Mouse (Mus musculus): ENCODE results near the gene Abcc3. TPM values are rescaled to one million over a fixed set of nuclear protein-coding genes. Genes with fewer than 3 reads are reported as not detected.

The Abcc3 gene
- polyA plus RNA-seq, 1 experiment from 2014 or later, result 1.3 TPM

DNA sequence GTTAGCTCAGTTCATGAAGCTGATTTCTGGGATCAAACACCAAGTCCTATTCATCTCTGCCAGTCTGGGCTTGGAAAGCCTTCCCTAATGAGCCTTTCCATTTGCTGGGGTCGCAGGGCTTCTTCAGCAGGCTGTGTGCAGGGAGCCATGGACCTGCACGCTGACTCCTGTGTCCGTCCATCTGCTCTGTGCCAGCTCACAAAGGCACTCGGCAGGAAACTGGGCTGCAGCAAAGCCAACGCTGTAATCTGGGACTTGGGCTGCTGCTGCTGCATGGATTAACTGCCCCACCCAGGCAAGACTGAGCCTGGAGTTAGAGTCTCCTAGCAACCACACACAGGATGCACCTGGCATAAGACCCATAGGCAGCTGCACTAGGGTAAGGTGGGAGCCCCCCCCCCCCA is 48.8 kb downstream of the Abcc3 start:
- H3K9me3 ChIP-seq (ENCODE audit: control insufficient read depth, low read length), result no peaks in the 10 kb centered on the region
- DNase-seq (ENCODE audit: low spot score) (peak; percentile 39), ATAC-seq (ENCODE audit: low read depth) (peak; percentile 38; the same call in 1 of the 2 replicates)
- H3K36me3 ChIP-seq (ENCODE audit: control insufficient read depth, insufficient read depth, low read length), result peaks cover 11% of the 10 kb centered on the region
- WGBS, result 39% methylated on average over 5 of the region's 5 CpGs
- H3K4me2 ChIP-seq (ENCODE audit: low read depth, low read length), result no peak overlapping the region
- H3K4me1 ChIP-seq (ENCODE audit: control insufficient read depth, insufficient read depth, low read length), result peaks cover 6% of the 10 kb centered on the region; the same call in 1 of the 2 replicates
- no peaks in the 10 kb centered on the region for H3K27me3 ChIP-seq (replicated peaks; ENCODE audit: control insufficient read depth, insufficient read depth, low read length)
- no peak overlapping the region for H3K9ac ChIP-seq (ENCODE audit: low read depth, low read length)
- no peak overlapping the region for H3K27ac ChIP-seq (replicated peaks; ENCODE audit: low read depth, low read length)
- H3K4me3 ChIP-seq (ENCODE audit: low read depth, low read length), result no peak overlapping the region

DNA sequence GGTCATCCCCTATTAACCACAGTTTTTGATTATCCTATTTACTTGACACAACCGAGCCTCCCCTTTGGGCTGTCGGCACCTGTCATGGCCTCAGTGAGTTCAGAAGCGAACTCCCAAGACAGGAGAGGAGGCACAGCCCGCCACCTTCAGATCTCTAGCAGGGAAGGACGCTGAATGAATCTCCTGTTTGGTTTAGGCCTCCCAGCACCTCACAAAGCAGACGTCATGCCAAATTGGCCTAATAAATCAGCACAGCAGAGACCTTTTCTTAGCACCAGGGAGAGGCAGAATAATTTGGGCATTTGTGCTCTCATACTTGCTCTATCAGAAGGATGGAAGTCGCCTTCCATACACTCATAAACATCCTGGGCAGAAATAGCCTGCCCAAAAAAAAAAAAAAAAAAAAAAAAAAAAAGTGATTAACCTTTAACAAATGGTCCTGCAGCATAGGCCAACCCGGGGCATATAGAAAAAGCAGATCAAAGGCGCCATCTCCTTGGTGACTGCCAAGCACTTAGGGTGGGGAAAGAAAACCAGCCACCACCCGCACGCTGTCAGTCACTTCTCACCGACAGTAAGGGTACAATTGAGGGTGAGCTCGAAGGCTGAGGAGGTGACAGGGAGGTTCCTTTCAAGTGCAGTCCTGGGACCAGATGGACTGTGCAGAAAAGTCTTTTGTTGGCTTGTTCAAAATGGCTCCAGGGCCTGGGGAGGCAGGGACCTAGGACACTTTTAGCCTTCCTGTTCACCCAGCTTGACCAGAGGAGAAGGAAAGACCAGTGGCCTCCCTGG is 50.5 kb downstream of the Abcc3 start:
- ATAC-seq (ENCODE audit: low read depth) (no peak), DNase-seq (ENCODE audit: low spot score) (no peak)
- peaks cover 6% of the 10 kb centered on the region; the same call in 1 of the 2 replicates for H3K4me1 ChIP-seq (ENCODE audit: control insufficient read depth, insufficient read depth, low read length)
- H3K36me3 ChIP-seq (ENCODE audit: control insufficient read depth, insufficient read depth, low read length), result peaks cover 28% of the 10 kb centered on the region
- 51% methylated on average over 13 of the region's 13 CpGs for WGBS
- no peaks in the 10 kb centered on the region for H3K27me3 ChIP-seq (replicated peaks; ENCODE audit: control insufficient read depth, insufficient read depth, low read length)
- 0 out of 2 replicates have a peak overlapping the region, but pooled peaks have one; percentile 1 for H3K9ac ChIP-seq (ENCODE audit: low read depth, low read length)
- H3K4me2 ChIP-seq (ENCODE audit: low read depth, low read length), result no peak overlapping the region
- no peak overlapping the region for H3K27ac ChIP-seq (replicated peaks; ENCODE audit: low read depth, low read length)
- H3K4me3 ChIP-seq (ENCODE audit: low read depth, low read length), result no peak overlapping the region
- no peaks in the 10 kb centered on the region for H3K9me3 ChIP-seq (ENCODE audit: control insufficient read depth, low read length)

DNA sequence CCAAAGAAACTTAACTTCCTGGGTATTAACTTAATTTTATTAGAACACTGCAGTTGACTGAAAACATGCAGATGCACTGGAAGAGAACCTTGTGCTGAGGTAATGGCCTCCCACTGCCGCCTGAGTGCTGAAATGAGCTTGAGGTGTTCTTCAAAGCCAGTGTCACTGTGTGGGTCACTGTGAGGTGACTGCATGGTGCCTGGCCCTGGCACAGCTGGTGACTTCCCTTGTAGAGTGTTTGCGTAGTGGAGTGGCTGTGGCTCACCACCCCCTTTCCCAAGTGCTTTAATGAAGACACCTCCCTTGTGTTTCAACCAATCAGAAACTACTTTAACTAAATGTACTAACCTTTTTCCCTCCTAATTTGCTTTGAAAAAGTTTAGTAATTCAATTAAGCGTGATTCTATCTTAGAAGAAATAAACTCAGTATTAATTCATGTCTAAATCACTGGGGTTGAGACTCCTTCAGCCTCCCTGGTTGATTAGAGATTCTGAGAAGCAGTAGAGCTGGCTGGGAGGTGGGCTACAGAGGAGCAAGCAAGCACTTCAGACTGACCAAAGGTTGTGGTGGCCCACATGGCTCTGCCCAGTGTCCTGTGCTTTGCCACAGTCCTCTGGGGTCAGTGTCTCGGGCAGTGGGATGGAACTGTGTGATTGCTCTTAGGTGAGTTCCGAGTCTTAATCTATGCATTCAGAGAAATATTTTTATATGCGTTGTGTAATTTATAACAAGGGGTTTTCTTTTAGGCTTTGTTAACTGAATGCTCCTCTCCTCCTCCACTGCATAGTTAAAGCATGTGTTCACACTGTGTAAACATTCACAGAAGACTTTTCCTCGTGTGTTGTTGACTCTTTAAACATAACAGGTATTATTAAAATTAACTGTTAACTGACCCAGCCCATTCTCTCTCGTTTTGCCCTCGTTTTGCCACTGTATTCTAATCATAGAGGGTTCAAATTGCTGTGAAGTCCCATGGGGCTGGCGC is 51.6 kb downstream of the Abcc3 start:
- no peak for ATAC-seq (ENCODE audit: low read depth)

DNA sequence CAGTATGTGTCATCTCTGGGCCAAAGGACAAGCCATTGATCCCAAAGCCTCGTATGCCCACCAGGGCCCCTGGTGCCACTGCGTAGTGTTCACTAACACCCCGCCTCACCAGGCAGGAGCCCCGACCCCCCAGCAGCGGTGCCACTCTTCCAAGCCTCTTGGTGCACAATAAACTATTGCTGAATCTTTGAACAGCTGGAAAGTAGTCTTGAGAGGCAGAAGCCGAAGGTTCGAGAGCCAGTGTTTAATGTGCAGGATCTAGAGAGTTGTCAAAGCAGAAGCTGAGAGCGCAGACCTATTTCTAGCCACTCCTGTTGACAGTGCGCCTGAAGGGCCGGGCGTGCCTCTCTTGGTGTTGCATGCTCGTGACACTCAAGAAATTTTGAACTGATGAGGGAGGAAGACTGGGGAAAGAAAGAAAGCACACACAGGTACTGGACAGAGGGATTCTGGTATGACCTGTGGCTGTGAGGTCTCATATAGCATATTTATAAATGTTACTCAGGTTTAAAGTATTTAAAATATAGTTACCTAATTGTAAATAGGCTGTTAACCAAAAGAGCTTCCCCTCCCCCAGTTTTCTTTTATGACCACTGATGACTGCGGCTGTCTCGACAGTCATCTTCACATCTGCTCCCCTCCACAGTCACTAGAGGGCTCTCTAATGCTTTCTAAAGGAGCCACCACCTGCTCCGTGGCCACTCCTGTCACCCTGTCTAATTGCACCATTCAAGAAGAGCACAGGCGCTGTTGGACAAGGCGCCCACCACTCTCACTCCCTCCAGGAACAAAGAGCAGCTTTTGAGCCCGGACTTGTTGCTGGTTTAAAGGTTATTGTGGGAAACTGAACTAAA is 52.8 kb downstream of the Abcc3 start:
- H3K27ac ChIP-seq (replicated peaks; ENCODE audit: low read depth, low read length), result no peak overlapping the region
- H3K9me3 ChIP-seq (ENCODE audit: control insufficient read depth, low read length), result no peaks in the 10 kb centered on the region
- H3K9ac ChIP-seq (ENCODE audit: low read depth, low read length), result no peak overlapping the region
- WGBS, result 61% methylated on average over 18 of the region's 18 CpGs
- peaks cover 43% of the 10 kb centered on the region for H3K36me3 ChIP-seq (ENCODE audit: control insufficient read depth, insufficient read depth, low read length)
- peaks cover 6% of the 10 kb centered on the region; the same call in 1 of the 2 replicates for H3K4me1 ChIP-seq (ENCODE audit: control insufficient read depth, insufficient read depth, low read length)
- H3K4me2 ChIP-seq (ENCODE audit: low read depth, low read length), result no peak overlapping the region
- ATAC-seq (ENCODE audit: low read depth) (peak; percentile 79; the same call in 1 of the 2 replicates), DNase-seq (ENCODE audit: low spot score) (peak; percentile 84)
- no peaks in the 10 kb centered on the region for H3K27me3 ChIP-seq (replicated peaks; ENCODE audit: control insufficient read depth, insufficient read depth, low read length)
- H3K4me3 ChIP-seq (ENCODE audit: low read depth, low read length), result no peak overlapping the region

More for the DNA sequence above, 51.6 kb downstream of the Abcc3 start:
- H3K27me3 ChIP-seq (replicated peaks; ENCODE audit: control insufficient read depth, insufficient read depth, low read length), result no peaks in the 10 kb centered on the region
- H3K9me3 ChIP-seq (ENCODE audit: control insufficient read depth, low read length), result no peaks in the 10 kb centered on the region
- peaks cover 6% of the 10 kb centered on the region; the same call in 1 of the 2 replicates for H3K4me1 ChIP-seq (ENCODE audit: control insufficient read depth, insufficient read depth, low read length)
- WGBS, result 72% methylated on average over 10 of the region's 10 CpGs
- H3K4me3 ChIP-seq (ENCODE audit: low read depth, low read length), result no peak overlapping the region
- no peak overlapping the region for H3K4me2 ChIP-seq (ENCODE audit: low read depth, low read length)
- DNase-seq (ENCODE audit: low spot score), result no peak
- no peak overlapping the region for H3K9ac ChIP-seq (ENCODE audit: low read depth, low read length)
- no peak overlapping the region; the same call in 1 of the 2 replicates for H3K27ac ChIP-seq (replicated peaks; ENCODE audit: low read depth, low read length)
- H3K36me3 ChIP-seq (ENCODE audit: control insufficient read depth, insufficient read depth, low read length), result peaks cover 32% of the 10 kb centered on the region

DNA sequence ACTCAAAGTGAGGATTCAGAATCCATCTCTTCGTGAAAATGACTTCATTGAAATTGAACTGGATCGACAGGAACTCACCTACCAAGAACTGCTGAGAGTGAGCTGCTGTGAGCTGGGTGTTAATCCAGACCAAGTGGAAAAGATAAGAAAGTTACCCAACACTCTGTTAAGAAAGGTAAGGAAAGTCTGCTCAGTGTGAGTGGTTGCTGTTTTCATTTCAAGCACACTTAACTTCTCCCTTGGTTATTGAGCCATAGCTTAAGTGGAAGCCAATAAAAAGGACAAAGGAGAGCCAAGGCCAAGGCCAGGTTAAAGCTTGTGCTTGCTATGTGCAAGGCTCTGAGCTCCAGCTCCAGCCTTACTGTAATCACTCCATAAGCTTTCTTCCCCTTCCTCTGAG is 54.5 kb downstream of the Abcc3 start:
- no peak overlapping the region for H3K4me2 ChIP-seq (ENCODE audit: low read depth, low read length)
- no peaks in the 10 kb centered on the region for H3K9me3 ChIP-seq (ENCODE audit: control insufficient read depth, low read length)
- no peak overlapping the region for H3K9ac ChIP-seq (ENCODE audit: low read depth, low read length)
- H3K4me3 ChIP-seq (ENCODE audit: low read depth, low read length), result no peak overlapping the region
- H3K4me1 ChIP-seq (ENCODE audit: control insufficient read depth, insufficient read depth, low read length), result no peaks in the 10 kb centered on the region
- no peak overlapping the region for H3K27ac ChIP-seq (replicated peaks; ENCODE audit: low read depth, low read length)
- ATAC-seq (ENCODE audit: low read depth), result no peak
- no peaks in the 10 kb centered on the region for H3K27me3 ChIP-seq (replicated peaks; ENCODE audit: control insufficient read depth, insufficient read depth, low read length)
- peaks cover 51% of the 10 kb centered on the region for H3K36me3 ChIP-seq (ENCODE audit: control insufficient read depth, insufficient read depth, low read length)
- no peak for DNase-seq (ENCODE audit: low spot score)
- 92% methylated on average over 2 of the region's 2 CpGs for WGBS

DNA sequence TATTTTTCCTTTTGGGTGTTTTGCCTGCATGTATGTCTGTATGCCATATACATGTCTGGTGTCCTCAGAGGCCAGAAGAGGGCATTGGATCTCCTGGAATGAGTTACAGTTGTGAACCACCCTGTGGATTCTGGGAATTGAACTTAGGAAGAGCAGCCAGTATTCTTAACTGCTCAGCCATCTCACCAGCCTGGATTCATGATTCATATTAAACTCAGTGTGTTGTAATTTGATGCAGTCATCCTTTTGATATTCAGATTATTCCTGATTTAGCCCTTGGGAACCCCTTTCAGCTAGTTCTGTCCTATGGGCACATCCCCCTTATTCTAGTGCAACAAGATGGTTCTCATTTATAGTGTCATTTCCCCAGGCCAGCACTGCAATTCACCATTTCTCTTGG is 56.2 kb downstream of the Abcc3 start:
- ATAC-seq (ENCODE audit: low read depth) (no peak), DNase-seq (ENCODE audit: low spot score) (no peak)
- no peaks in the 10 kb centered on the region for H3K9me3 ChIP-seq (ENCODE audit: control insufficient read depth, low read length)
- no peak overlapping the region for H3K9ac ChIP-seq (ENCODE audit: low read depth, low read length)
- H3K27me3 ChIP-seq (replicated peaks; ENCODE audit: control insufficient read depth, insufficient read depth, low read length), result no peaks in the 10 kb centered on the region
- H3K27ac ChIP-seq (replicated peaks; ENCODE audit: low read depth, low read length), result no peak overlapping the region
- H3K36me3 ChIP-seq (ENCODE audit: control insufficient read depth, insufficient read depth, low read length), result peaks cover 51% of the 10 kb centered on the region
- H3K4me3 ChIP-seq (ENCODE audit: low read depth, low read length), result no peak overlapping the region
- no peaks in the 10 kb centered on the region for H3K4me1 ChIP-seq (ENCODE audit: control insufficient read depth, insufficient read depth, low read length)
- no peak overlapping the region for H3K4me2 ChIP-seq (ENCODE audit: low read depth, low read length)

DNA sequence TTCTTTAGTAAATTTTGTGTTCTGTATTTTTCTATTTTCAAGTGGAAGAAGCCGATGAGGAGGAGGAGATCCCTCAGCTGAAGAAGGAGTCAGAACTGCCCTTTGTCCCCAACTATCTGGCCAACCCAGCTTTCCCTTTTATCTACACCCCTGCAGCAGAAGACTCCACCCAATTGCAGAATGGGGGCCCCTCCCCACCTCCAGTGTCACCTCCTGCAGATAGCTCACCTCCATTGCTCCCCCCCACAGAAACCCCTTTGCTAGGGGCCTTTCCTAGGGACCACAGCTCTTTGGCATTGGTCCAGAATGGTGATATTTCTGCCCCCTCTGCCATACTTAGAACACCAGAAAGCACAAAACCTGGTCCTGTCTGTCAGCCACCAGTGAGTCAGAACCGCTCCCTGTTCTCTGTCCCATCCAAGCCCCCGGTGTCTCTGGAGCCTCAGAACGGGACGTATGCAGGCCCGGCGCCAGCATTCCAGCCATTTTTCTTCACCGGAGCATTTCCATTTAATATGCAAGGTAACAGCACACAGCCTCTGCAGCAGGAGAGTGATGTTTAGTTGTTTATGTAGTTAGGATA is 58.3 kb downstream of the Abcc3 start:
- no peaks in the 10 kb centered on the region for H3K9me3 ChIP-seq (ENCODE audit: control insufficient read depth, low read length)
- H3K27me3 ChIP-seq (replicated peaks; ENCODE audit: control insufficient read depth, insufficient read depth, low read length), result no peaks in the 10 kb centered on the region
- H3K4me2 ChIP-seq (ENCODE audit: low read depth, low read length), result no peak overlapping the region
- H3K4me1 ChIP-seq (ENCODE audit: control insufficient read depth, insufficient read depth, low read length), result peaks cover 10% of the 10 kb centered on the region
- H3K27ac ChIP-seq (replicated peaks; ENCODE audit: low read depth, low read length), result no peak overlapping the region
- ATAC-seq (ENCODE audit: low read depth), result no peak
- no peak overlapping the region for H3K4me3 ChIP-seq (ENCODE audit: low read depth, low read length)
- H3K36me3 ChIP-seq (ENCODE audit: control insufficient read depth, insufficient read depth, low read length), result peaks cover 45% of the 10 kb centered on the region
- peak; percentile 29 for DNase-seq (ENCODE audit: low spot score)
- no peak overlapping the region for H3K9ac ChIP-seq (ENCODE audit: low read depth, low read length)
- WGBS, result 77% methylated on average over 8 of the region's 8 CpGs

Data from embryonic facial prominence, embryonic 14.5 days (tissue).